Mouse (Mus musculus): ENCODE data around the gene Creb3l2. TPM values are rescaled to one million over a fixed set of nuclear protein-coding genes. Genes with fewer than 3 reads are reported as not detected.

Gene Creb3l2
- polyA plus RNA-seq, 1 experiment from 2014 or later, result 12.9 TPM

- no peak overlapping the region for H3K4me3 ChIP-seq (ENCODE audit: low read depth, low read length)
- DNase-seq (ENCODE audit: low spot score) (no peak), ATAC-seq (replicated peaks; ENCODE audit: low FRiP score) (no peak)
- H3K9me3 ChIP-seq (ENCODE audit: control insufficient read depth, low read length), result no peaks in the 10 kb centered on the region
- 89% methylated on average over 1 of the region's 1 CpGs for WGBS
- H3K4me2 ChIP-seq, result no peak overlapping the region
- no peaks in the 10 kb centered on the region for H3K27me3 ChIP-seq (replicated peaks; ENCODE audit: control insufficient read depth, insufficient read depth, low read length)
- no peaks in the 10 kb centered on the region for H3K36me3 ChIP-seq (ENCODE audit: control insufficient read depth, insufficient read depth, low read length)
- no peak overlapping the region for H3K9ac ChIP-seq (ENCODE audit: low read depth, low read length)
- H3K27ac ChIP-seq (ENCODE audit: low read depth, low read length), result no peak overlapping the region
- no peaks in the 10 kb centered on the region for H3K4me1 ChIP-seq (replicated peaks; ENCODE audit: control insufficient read depth, insufficient read depth, low read length)
These were observed 150.8 kb downstream of the Creb3l2 start for GRCm38 (mm10) chr6:37291171-37291570.

GRCm38 (mm10) chr6:37290691-37291090, 151.3 kb downstream of the Creb3l2 start:
- no peak for DNase-seq (ENCODE audit: low spot score)
- Histone ChIP-seq H3K9me3 (ENCODE audit: control insufficient read depth, low read length) (no peaks in the 10 kb centered on the region), H3K27me3 (replicated peaks; ENCODE audit: control insufficient read depth, insufficient read depth, low read length) (no peaks in the 10 kb centered on the region), H3K36me3 (ENCODE audit: control insufficient read depth, insufficient read depth, low read length) (no peaks in the 10 kb centered on the region), H3K4me1 (replicated peaks; ENCODE audit: control insufficient read depth, insufficient read depth, low read length) (no peaks in the 10 kb centered on the region), H3K4me2 (no peak overlapping the region), H3K9ac (ENCODE audit: low read depth, low read length) (no peak overlapping the region), H3K27ac (ENCODE audit: low read depth, low read length) (no peak overlapping the region), H3K4me3 (ENCODE audit: low read depth, low read length) (no peak overlapping the region)
- WGBS, result 90% methylated on average over 3 of the region's 3 CpGs
- no peak for ATAC-seq (replicated peaks; ENCODE audit: low FRiP score)

GRCm38 (mm10) chr6:37286134-37286533, 155.8 kb downstream of the Creb3l2 start:
- Histone ChIP-seq H3K4me2 (no peak overlapping the region), H3K4me1 (replicated peaks; ENCODE audit: control insufficient read depth, insufficient read depth, low read length) (no peaks in the 10 kb centered on the region), H3K4me3 (ENCODE audit: low read depth, low read length) (no peak overlapping the region), H3K9ac (ENCODE audit: low read depth, low read length) (no peak overlapping the region), H3K9me3 (ENCODE audit: control insufficient read depth, low read length) (no peaks in the 10 kb centered on the region), H3K27ac (ENCODE audit: low read depth, low read length) (no peak overlapping the region), H3K27me3 (replicated peaks; ENCODE audit: control insufficient read depth, insufficient read depth, low read length) (no peaks in the 10 kb centered on the region), H3K36me3 (ENCODE audit: control insufficient read depth, insufficient read depth, low read length) (no peaks in the 10 kb centered on the region)
- DNase-seq (ENCODE audit: low spot score) (no peak), ATAC-seq (replicated peaks; ENCODE audit: low FRiP score) (no peak)
- WGBS, result 77% methylated on average over 4 of the region's 4 CpGs

GRCm38 (mm10) chr6:37284879-37285278, 157.1 kb downstream of the Creb3l2 start:
- H3K36me3 ChIP-seq (ENCODE audit: control insufficient read depth, insufficient read depth, low read length), result no peaks in the 10 kb centered on the region
- DNase-seq (ENCODE audit: low spot score) (no peak), ATAC-seq (replicated peaks; ENCODE audit: low FRiP score) (no peak)
- H3K27me3 ChIP-seq (replicated peaks; ENCODE audit: control insufficient read depth, insufficient read depth, low read length), result no peaks in the 10 kb centered on the region
- no peaks in the 10 kb centered on the region for H3K9me3 ChIP-seq (ENCODE audit: control insufficient read depth, low read length)
- WGBS, result 75% methylated on average over 9 of the region's 9 CpGs
- H3K4me1 ChIP-seq (replicated peaks; ENCODE audit: control insufficient read depth, insufficient read depth, low read length), result no peaks in the 10 kb centered on the region
- no peak overlapping the region for H3K9ac ChIP-seq (ENCODE audit: low read depth, low read length)
- H3K4me2 ChIP-seq, result no peak overlapping the region
- H3K27ac ChIP-seq (ENCODE audit: low read depth, low read length), result no peak overlapping the region
- no peak overlapping the region for H3K4me3 ChIP-seq (ENCODE audit: low read depth, low read length)

GRCm38 (mm10) chr6:37283336-37283735, 158.6 kb downstream of the Creb3l2 start:
- H3K9me3 ChIP-seq (ENCODE audit: control insufficient read depth, low read length), result no peaks in the 10 kb centered on the region
- H3K36me3 ChIP-seq (ENCODE audit: control insufficient read depth, insufficient read depth, low read length), result no peaks in the 10 kb centered on the region
- no peaks in the 10 kb centered on the region for H3K27me3 ChIP-seq (replicated peaks; ENCODE audit: control insufficient read depth, insufficient read depth, low read length)
- no peak overlapping the region for H3K4me2 ChIP-seq
- WGBS, result 51% methylated on average over 2 of the region's 2 CpGs
- H3K27ac ChIP-seq (ENCODE audit: low read depth, low read length), result no peak overlapping the region
- ATAC-seq (replicated peaks; ENCODE audit: low FRiP score), result no peak
- no peak overlapping the region for H3K9ac ChIP-seq (ENCODE audit: low read depth, low read length)
- H3K4me3 ChIP-seq (ENCODE audit: low read depth, low read length), result no peak overlapping the region
- no peaks in the 10 kb centered on the region for H3K4me1 ChIP-seq (replicated peaks; ENCODE audit: control insufficient read depth, insufficient read depth, low read length)
- DNase-seq (ENCODE audit: low spot score), result no peak

- ATAC-seq (replicated peaks; ENCODE audit: low FRiP score), result no peak
- H3K27ac ChIP-seq (ENCODE audit: low read depth, low read length), result no peak overlapping the region
- no peak overlapping the region for H3K4me3 ChIP-seq (ENCODE audit: low read depth, low read length)
- WGBS, result 38% methylated on average over 1 of the region's 1 CpGs
- DNase-seq (ENCODE audit: low spot score), result no peak
- H3K36me3 ChIP-seq (ENCODE audit: control insufficient read depth, insufficient read depth, low read length), result no peaks in the 10 kb centered on the region
- H3K9me3 ChIP-seq (ENCODE audit: control insufficient read depth, low read length), result no peaks in the 10 kb centered on the region
- no peak overlapping the region for H3K9ac ChIP-seq (ENCODE audit: low read depth, low read length)
- no peaks in the 10 kb centered on the region for H3K4me1 ChIP-seq (replicated peaks; ENCODE audit: control insufficient read depth, insufficient read depth, low read length)
- no peaks in the 10 kb centered on the region for H3K27me3 ChIP-seq (replicated peaks; ENCODE audit: control insufficient read depth, insufficient read depth, low read length)
- H3K4me2 ChIP-seq, result no peak overlapping the region
These were observed 159.3 kb downstream of the Creb3l2 start for GRCm38 (mm10) chr6:37282659-37283058.

Other genes with a start within 250 kb of the Creb3l2 start
- 0.17 and 0.18 TPM in 2 replicates for gene Dgki, start 142.0 kb downstream of the Creb3l2 start, polyA plus RNA-seq (2014; fragmentation: Nextera tagmentation; extraction: Ambion mirVana)
- gene Akr1d1, start 88.0 kb upstream of the Creb3l2 start, polyA plus RNA-seq (2014; fragmentation: Nextera tagmentation; extraction: Ambion mirVana), result 0.15 and 0.26 TPM in 2 replicates